Mouse (Mus musculus): ENCODE measurements at regions not wholly inside any gene's neighbourhood (a gene's known extent, or its start where the extent isn't known, plus 50 kb on each side); places are given as distances from the start of the nearest gene placed in this dataset.

- TF ChIP-seq HCFC1 (IDR thresholded peaks at IDR 0.05; ENCODE audit: borderline replicate concordance, insufficient read depth, low read length) (no peak), MAFK (IDR thresholded peaks at IDR 0.05; ENCODE audit: insufficient read depth, low read depth, low read length) (no peak), ZNF384 (IDR thresholded peaks at IDR 0.05; ENCODE audit: low read depth, low read length) (no peak), ZC3H11A (IDR thresholded peaks at IDR 0.05; ENCODE audit: borderline replicate concordance, low read depth, low read length) (no peak), CHD2 (IDR thresholded peaks at IDR 0.05; ENCODE audit: low read depth, low read length) (no peak)
- Histone ChIP-seq H3K4me1 (ENCODE audit: control insufficient read depth in 2 of 2, insufficient read depth in 2 of 2, low read length in 2 of 2, poor library complexity in 1 of 2) (no peaks in the 10 kb centered on the region), H3K9ac (ENCODE audit: insufficient read depth, low read depth, low read length, poor library complexity, severe bottlenecking) (no peak overlapping the region), H3K4me3 (ENCODE audit: insufficient read depth in 1 of 2, low read depth in 1 of 2, low read length in 2 of 2, poor library complexity in 1 of 2, severe bottlenecking in 1 of 2) (no peak overlapping the region), H3K27ac (ENCODE audit: insufficient read depth, low read depth, low read length, poor library complexity, severe bottlenecking) (no peak overlapping the region), H3K9me3 (ENCODE audit: control insufficient read depth, insufficient read depth, low read depth, low read length) (no peaks in the 10 kb centered on the region), H3K36me3 (ENCODE audit: control insufficient read depth, insufficient read depth, low read length, poor library complexity, severe bottlenecking) (no peaks in the 10 kb centered on the region)
- DNase-seq (ENCODE audit: low read depth, low spot score): peak; percentile 20
- in situ Hi-C loops (cut with MboI; ENCODE audit: low sequenced_read_pairs in 2 of 2, unreplicated experiment in 2 of 2): no loop called here
These were observed 219.0 kb upstream of the Ttc14 start for GRCm38 (mm10) chr3:33580599-33580998.

GRCm38 (mm10) chr3:33614206-33614605, 185.4 kb upstream of the Ttc14 start:
- no peaks in the 10 kb centered on the region for H3K36me3 ChIP-seq (ENCODE audit: control insufficient read depth, insufficient read depth, low read length, poor library complexity, severe bottlenecking)
- no peaks in the 10 kb centered on the region for H3K9me3 ChIP-seq (ENCODE audit: control insufficient read depth, insufficient read depth, low read depth, low read length)
- no peak overlapping the region for H3K4me3 ChIP-seq (ENCODE audit: insufficient read depth in 1 of 2, low read depth in 1 of 2, low read length in 2 of 2, poor library complexity in 1 of 2, severe bottlenecking in 1 of 2)
- TF ChIP-seq CHD2 (IDR thresholded peaks at IDR 0.05; ENCODE audit: low read depth, low read length) (no peak), MAFK (IDR thresholded peaks at IDR 0.05; ENCODE audit: insufficient read depth, low read depth, low read length) (no peak), HCFC1 (IDR thresholded peaks at IDR 0.05; ENCODE audit: borderline replicate concordance, insufficient read depth, low read length) (no peak), ZC3H11A (IDR thresholded peaks at IDR 0.05; ENCODE audit: borderline replicate concordance, low read depth, low read length) (no peak), ZNF384 (IDR thresholded peaks at IDR 0.05; ENCODE audit: low read depth, low read length) (no peak)
- H3K27ac ChIP-seq (ENCODE audit: insufficient read depth, low read depth, low read length, poor library complexity, severe bottlenecking): no peak overlapping the region
- no peak overlapping the region for H3K9ac ChIP-seq (ENCODE audit: insufficient read depth, low read depth, low read length, poor library complexity, severe bottlenecking)
- DNase-seq (ENCODE audit: low read depth, low spot score): no peak
- H3K4me1 ChIP-seq (ENCODE audit: control insufficient read depth in 2 of 2, insufficient read depth in 2 of 2, low read length in 2 of 2, poor library complexity in 1 of 2): no peaks in the 10 kb centered on the region
- in situ Hi-C loops (cut with MboI; ENCODE audit: low sequenced_read_pairs in 2 of 2, unreplicated experiment in 2 of 2): no loop called here

GRCm38 (mm10) chr3:33616871-33617270, 182.8 kb upstream of the Ttc14 start:
- TF ChIP-seq MAFK (IDR thresholded peaks at IDR 0.05; ENCODE audit: insufficient read depth, low read depth, low read length) (no peak), HCFC1 (IDR thresholded peaks at IDR 0.05; ENCODE audit: borderline replicate concordance, insufficient read depth, low read length) (no peak), CHD2 (IDR thresholded peaks at IDR 0.05; ENCODE audit: low read depth, low read length) (no peak), ZC3H11A (IDR thresholded peaks at IDR 0.05; ENCODE audit: borderline replicate concordance, low read depth, low read length) (no peak), ZNF384 (IDR thresholded peaks at IDR 0.05; ENCODE audit: low read depth, low read length) (no peak)
- no peaks in the 10 kb centered on the region for H3K36me3 ChIP-seq (ENCODE audit: control insufficient read depth, insufficient read depth, low read length, poor library complexity, severe bottlenecking)
- in situ Hi-C loops (cut with MboI; ENCODE audit: low sequenced_read_pairs in 2 of 2, unreplicated experiment in 2 of 2): no loop called here
- DNase-seq (ENCODE audit: low read depth, low spot score): no peak
- H3K9me3 ChIP-seq (ENCODE audit: control insufficient read depth, insufficient read depth, low read depth, low read length): no peaks in the 10 kb centered on the region
- no peak overlapping the region for H3K27ac ChIP-seq (ENCODE audit: insufficient read depth, low read depth, low read length, poor library complexity, severe bottlenecking)
- H3K9ac ChIP-seq (ENCODE audit: insufficient read depth, low read depth, low read length, poor library complexity, severe bottlenecking): no peak overlapping the region
- no peaks in the 10 kb centered on the region for H3K4me1 ChIP-seq (ENCODE audit: control insufficient read depth in 2 of 2, insufficient read depth in 2 of 2, low read length in 2 of 2, poor library complexity in 1 of 2)
- H3K4me3 ChIP-seq (ENCODE audit: insufficient read depth in 1 of 2, low read depth in 1 of 2, low read length in 2 of 2, poor library complexity in 1 of 2, severe bottlenecking in 1 of 2): no peak overlapping the region

- Histone ChIP-seq H3K36me3 (ENCODE audit: control insufficient read depth, insufficient read depth, low read length, poor library complexity, severe bottlenecking) (no peaks in the 10 kb centered on the region), H3K4me1 (ENCODE audit: control insufficient read depth in 2 of 2, insufficient read depth in 2 of 2, low read length in 2 of 2, poor library complexity in 1 of 2) (no peaks in the 10 kb centered on the region), H3K27ac (ENCODE audit: insufficient read depth, low read depth, low read length, poor library complexity, severe bottlenecking) (no peak overlapping the region), H3K9me3 (ENCODE audit: control insufficient read depth, insufficient read depth, low read depth, low read length) (no peaks in the 10 kb centered on the region), H3K4me3 (ENCODE audit: insufficient read depth in 1 of 2, low read depth in 1 of 2, low read length in 2 of 2, poor library complexity in 1 of 2, severe bottlenecking in 1 of 2) (no peak overlapping the region), H3K9ac (ENCODE audit: insufficient read depth, low read depth, low read length, poor library complexity, severe bottlenecking) (no peak overlapping the region)
- TF ChIP-seq HCFC1 (IDR thresholded peaks at IDR 0.05; ENCODE audit: borderline replicate concordance, insufficient read depth, low read length): no peak
- no peak for TF ChIP-seq MAFK (IDR thresholded peaks at IDR 0.05; ENCODE audit: insufficient read depth, low read depth, low read length)
- no peak for TF ChIP-seq CHD2 (IDR thresholded peaks at IDR 0.05; ENCODE audit: low read depth, low read length)
- no peak for TF ChIP-seq ZNF384 (IDR thresholded peaks at IDR 0.05; ENCODE audit: low read depth, low read length)
- TF ChIP-seq ZC3H11A (IDR thresholded peaks at IDR 0.05; ENCODE audit: borderline replicate concordance, low read depth, low read length): no peak
- DNase-seq (ENCODE audit: low read depth, low spot score): no peak
- in situ Hi-C loops (cut with MboI; ENCODE audit: low sequenced_read_pairs in 2 of 2, unreplicated experiment in 2 of 2): no loop called here
These were observed 166.6 kb upstream of the Ttc14 start for GRCm38 (mm10) chr3:33632928-33633514.

All from ES-E14 (cell line).